Mouse (Mus musculus) erythroblast, embryonic 14.5 days (primary cell): ENCODE data around the gene Tnfrsf11a.

Experiments
- GATA1 ChIP-seq: IDR thresholded peaks from 2 replicates; pipeline ENCODE4 v1.6.1; 2012; ENCODE audit warnings: low read length, inconsistent platforms, mixed read lengths
- TAL1 ChIP-seq: IDR thresholded peaks from 3 replicates; pipeline ENCODE4 v1.6.1; 2012; ENCODE audit warnings: low read length, inconsistent platforms, mixed read lengths

DNA sequence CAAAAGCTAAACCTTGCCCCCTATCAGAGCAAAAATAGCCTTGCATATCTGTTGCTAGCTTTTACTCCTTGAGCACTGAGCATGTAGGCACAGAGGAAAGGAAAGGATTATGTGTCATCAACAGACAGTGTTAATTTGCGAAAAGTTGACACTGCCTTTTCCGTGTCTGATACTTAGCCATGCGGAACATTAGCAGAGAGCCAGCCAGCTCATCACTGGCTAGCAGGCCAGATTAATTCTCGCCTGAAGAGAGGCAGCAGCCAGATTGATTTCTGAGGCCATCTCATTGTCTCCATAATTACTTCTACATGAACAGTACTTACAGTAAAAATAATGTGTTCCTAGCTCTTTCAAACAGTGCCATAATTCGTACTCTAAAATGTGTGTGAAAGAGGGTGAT lies 48.7 kb downstream of the Tnfrsf11a start:
- TF ChIP-seq TAL1 (no peak), GATA1 (no peak)
